Mouse (Mus musculus) G1E (cell line): ENCODE measurements around the gene Skap1.

Experiments
- CTCF ChIP-seq: IDR thresholded peaks from 2 replicates; pipeline ENCODE4 v1.5.1; 2012; ENCODE audit warnings: low read depth, low read length, inconsistent platforms, mixed read lengths
- GATA1 ChIP-seq: IDR thresholded peaks from 2 replicates; pipeline ENCODE4 v1.6.1; 2012; ENCODE audit warnings: borderline replicate concordance, low read length, inconsistent platforms, mixed read lengths
- GATA2 ChIP-seq: IDR thresholded peaks from 2 replicates; pipeline ENCODE4 v1.6.1; 2012; ENCODE audit warnings: low read depth, low read length, inconsistent platforms, borderline replicate concordance
- POLR2AphosphoS5 ChIP-seq: IDR thresholded peaks from 2 replicates; pipeline ENCODE4 v1.6.1; 2012; ENCODE audit warnings: low read depth, low read length, inconsistent platforms; ENCODE audit not compliant: insufficient replicate concordance
- TAL1 ChIP-seq: conservative IDR thresholded peaks from 2 replicates; pipeline ENCODE4 v1.6.1; 2012; ENCODE audit warnings: low read depth, low read length, inconsistent platforms, mixed read lengths

DNA sequence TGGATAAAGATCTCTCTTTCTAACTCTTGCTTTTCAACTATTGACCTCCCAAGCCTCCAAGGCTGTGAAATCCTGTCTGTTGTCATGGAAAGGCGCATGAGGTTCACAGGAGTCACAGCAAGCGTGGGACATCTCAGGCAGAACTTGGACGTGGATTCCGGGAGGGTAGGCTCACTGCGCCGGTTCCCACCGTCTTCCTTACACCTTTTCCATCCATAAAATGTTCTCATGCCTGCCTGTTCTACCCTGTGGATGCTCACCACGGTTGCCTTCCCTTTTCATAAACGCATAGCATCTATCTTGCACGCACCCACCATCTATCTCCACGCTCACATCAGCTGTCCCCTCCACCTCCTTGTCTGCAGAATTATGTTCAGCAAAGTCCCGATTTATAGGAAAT, 276.4 kb downstream of the Skap1 start:
- TF ChIP-seq CTCF (no peak), GATA2 (no peak), POLR2AphosphoS5 (no peak), GATA1 (no peak), TAL1 (no peak)
